In the genomic region with DNA sequence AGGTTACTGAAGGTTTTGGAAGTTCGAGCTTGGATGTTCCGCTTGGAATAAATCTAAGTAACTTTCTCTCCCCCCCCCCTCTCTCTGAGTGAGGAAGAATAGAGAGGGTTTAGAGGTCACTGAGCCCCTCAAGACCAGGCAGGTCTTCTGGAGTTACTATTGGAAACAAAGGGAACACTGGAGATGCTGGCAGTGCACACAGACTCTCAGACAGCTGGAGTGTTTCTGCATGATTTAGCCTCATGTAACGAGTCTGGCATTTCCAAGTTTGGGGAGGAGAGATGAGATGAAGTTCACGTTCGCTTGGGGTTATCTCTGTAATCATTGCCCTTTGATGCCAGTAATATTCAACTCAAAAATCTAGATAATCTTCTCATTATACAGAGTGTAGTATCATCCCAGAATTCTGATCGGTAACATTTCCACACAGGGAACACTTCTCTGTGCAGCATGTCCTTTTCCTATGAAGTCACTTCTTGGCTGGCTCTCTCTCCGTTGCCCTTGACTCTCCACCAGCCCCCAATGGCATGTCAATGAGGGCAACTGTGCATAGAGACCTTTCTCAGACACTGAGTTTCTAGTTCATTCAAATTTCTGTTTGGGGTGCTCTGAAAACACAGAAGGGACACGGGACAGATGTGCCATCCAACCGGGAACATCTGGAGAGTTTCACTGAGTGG, we compare ENCODE assay signal across 17 mouse cellular contexts.
A peak's percentile ranks its signal among the peaks of the same experiment; 100 is the strongest.
DNase-seq lines count a peak whose midpoint lies in the region; ATAC-seq and TF ChIP-seq lines count a peak whose summit lies in the region.
"Had no signal": no experiment of that assay in that cellular context is flagged by ENCODE, and none has a peak within 500 bp of the region (broad histone marks: within the 10 kb centered on the region; RNA-seq: fewer than 3 reads in every experiment).

No protein-coding gene starts in this region.

- WGBS in midbrain, embryonic 14.5 days: 68% methylated on average over 9 of the region's 9 CpGs
- WGBS in midbrain, embryonic 11.5 days: 78% methylated on average over 9 of the region's 9 CpGs
- 47% methylated on average over 9 of the region's 9 CpGs for WGBS in hindbrain, embryonic 16.5 days

- H3K4me1 ChIP-seq in midbrain, embryonic 14.5 days (ENCODE audit: control insufficient read depth, insufficient read depth, low read length): 0 out of 2 replicates have a peak, but pooled peaks cover under 1% of the 10 kb centered on the region
- no peaks in the 10 kb centered on the region; the same call in 1 of the 2 replicates for H3K4me1 ChIP-seq in midbrain, embryonic 11.5 days (ENCODE audit: control insufficient read depth, insufficient read depth, low read length)
- H3K4me1 ChIP-seq in hindbrain, embryonic 16.5 days (ENCODE audit: control insufficient read depth, insufficient read depth, low read depth, low read length): no peaks in the 10 kb centered on the region; the same call in 1 of the 2 replicates
- H3K4me1 ChIP-seq: heart, embryonic 15.5 days had no signal

- ATAC-seq in midbrain, embryonic 14.5 days (ENCODE audit: low FRiP score, low TSS enrichment): no peak
- no peak for ATAC-seq in midbrain, embryonic 11.5 days (ENCODE audit: low FRiP score)
- peak; percentile 92 for ATAC-seq in hindbrain, embryonic 16.5 days
- ATAC-seq: CD4-positive, CD25-positive, alpha-beta regulatory T cell, adult 4 months; inflammation-experienced regulatory T-cells, adult 6 months had no signal

- TF ChIP-seq CTCF in brain, embryonic 14.5 days (IDR thresholded peaks at IDR 0.05; ENCODE audit: borderline replicate concordance, extremely low read depth, insufficient read depth, insufficient read length): no peak

- no peaks in the 10 kb centered on the region for H3K36me3 ChIP-seq in midbrain, embryonic 14.5 days (ENCODE audit: control insufficient read depth, insufficient read depth, low read length)
- H3K36me3 ChIP-seq in midbrain, embryonic 11.5 days (ENCODE audit: control insufficient read depth, insufficient read depth, low read length): no peaks in the 10 kb centered on the region
- H3K36me3 ChIP-seq in hindbrain, embryonic 16.5 days (ENCODE audit: control insufficient read depth, insufficient read depth, low read length): no peaks in the 10 kb centered on the region
- H3K36me3 ChIP-seq: heart, embryonic 15.5 days had no signal

- H3K4me2 ChIP-seq in midbrain, embryonic 14.5 days (ENCODE audit: low read length): no peak overlapping the region
- H3K4me2 ChIP-seq in midbrain, embryonic 11.5 days: no peak overlapping the region
- no peak overlapping the region for H3K4me2 ChIP-seq in hindbrain, embryonic 16.5 days (ENCODE audit: low read length)
- H3K4me2 ChIP-seq: heart, embryonic 15.5 days had no signal

- peak; percentile 84 for DNase-seq in heart, adult 11 months
- DNase-seq in heart, postnatal 4 days: no peak
- peak; percentile 33 for DNase-seq in midbrain, embryonic 14.5 days
- DNase-seq in midbrain, embryonic 11.5 days (ENCODE audit: low spot score, missing footprints): no peak
- peak; percentile 59 for DNase-seq in brain, embryonic 14.5 days (ENCODE audit: low read depth)
- DNase-seq in retina, postnatal 1 day: no peak
- DNase-seq in natural killer cell, adult 2 months (ENCODE audit: low spot score in 2 of 2): no peak
- DNase-seq: cerebellum, adult 9-10 months; kidney, adult 9 months; lung, postnatal 10 days; right cerebral cortex, postnatal 25 days had no signal

- H3K9me3 ChIP-seq in midbrain, embryonic 14.5 days (ENCODE audit: control insufficient read depth, low read length): no peaks in the 10 kb centered on the region
- no peaks in the 10 kb centered on the region for H3K9me3 ChIP-seq in midbrain, embryonic 11.5 days (ENCODE audit: control insufficient read depth, low read length)
- no peaks in the 10 kb centered on the region for H3K9me3 ChIP-seq in hindbrain, embryonic 16.5 days (ENCODE audit: control insufficient read depth, low read length)
- H3K9me3 ChIP-seq: heart, embryonic 15.5 days had no signal

- no peak overlapping the region for H3K9ac ChIP-seq in midbrain, embryonic 14.5 days (replicated peaks; ENCODE audit: low read length)
- no peak overlapping the region for H3K9ac ChIP-seq in midbrain, embryonic 11.5 days (ENCODE audit: low read length)
- H3K9ac ChIP-seq in hindbrain, embryonic 16.5 days (ENCODE audit: low read depth, low read length): no peak overlapping the region
- H3K9ac ChIP-seq: heart, embryonic 15.5 days; liver, embryonic 14.5 days had no signal

- H3K27me3 ChIP-seq in midbrain, embryonic 14.5 days (ENCODE audit: control insufficient read depth, insufficient read depth, low read length): no peaks in the 10 kb centered on the region
- no peaks in the 10 kb centered on the region for H3K27me3 ChIP-seq in midbrain, embryonic 11.5 days (ENCODE audit: control insufficient read depth, insufficient read depth, low read length)
- H3K27me3 ChIP-seq in hindbrain, embryonic 16.5 days (replicated peaks; ENCODE audit: control insufficient read depth, insufficient read depth, low read length): no peaks in the 10 kb centered on the region
- H3K27me3 ChIP-seq: heart, embryonic 15.5 days had no signal

- H3K4me3 ChIP-seq in midbrain, embryonic 14.5 days (replicated peaks; ENCODE audit: low read depth, low read length): no peak overlapping the region
- H3K4me3 ChIP-seq in midbrain, embryonic 11.5 days (ENCODE audit: low read depth, low read length): no peak overlapping the region
- no peak overlapping the region for H3K4me3 ChIP-seq in hindbrain, embryonic 16.5 days (ENCODE audit: low read length)
- H3K4me3 ChIP-seq: erythroblast, embryonic 14.5 days; heart, embryonic 15.5 days had no signal

- H3K27ac ChIP-seq in midbrain, embryonic 14.5 days (replicated peaks; ENCODE audit: low read depth, low read length): no peak overlapping the region
- no peak overlapping the region for H3K27ac ChIP-seq in midbrain, embryonic 11.5 days (ENCODE audit: low read depth, low read length)
- peak overlapping the region; percentile 9; the same call in 1 of the 2 replicates for H3K27ac ChIP-seq in hindbrain, embryonic 16.5 days (ENCODE audit: low read depth, low read length)
- H3K27ac ChIP-seq: heart, embryonic 15.5 days; liver, embryonic 14.5 days had no signal

- TF ChIP-seq POLR2A in brain, embryonic 14.5 days (IDR thresholded peaks at IDR 0.05; ENCODE audit: borderline replicate concordance, extremely low read depth, insufficient read depth, insufficient read length, poor library complexity, severe bottlenecking): no peak

Comparison
In these comparisons a context has a peak if more than half of its experiments do, and no peak if none do; other contexts are left out.
1. DNase-seq: peak in heart, adult 11 months (single experiment), midbrain, embryonic 14.5 days (single experiment) and brain, embryonic 14.5 days (single experiment); none in heart, postnatal 4 days (single experiment), midbrain, embryonic 11.5 days (single experiment), retina, postnatal 1 day (single experiment) and natural killer cell, adult 2 months (0 of 2).